Mouse (Mus musculus) frontal cortex, adult 2 months (tissue): ENCODE results near the gene Rap1gap. TPM values are rescaled to one million over a fixed set of nuclear protein-coding genes. Genes with fewer than 3 reads are reported as not detected.
A peak's percentile ranks its signal among the peaks of the same experiment; 100 is the strongest.

Experiments
- DNase-seq, 2 experiments: peaks; one replicate each; pipeline ENCODE4 v3.0.0; 2022; ENCODE audit warnings: low spot score in 1 of 2; ENCODE audit errors: extremely low spot score in 1 of 2
- polyA plus RNA-seq: library from polyadenylated mRNA; depleted of rRNA; stranded (reverse); fragments of >200 nt; gene quantifications from 2 replicates; pipeline ENCODE4 v1.2.3, GENCODE M21; 2012

The Rap1gap gene
- polyA plus RNA-seq, 1 experiment = 280 TPM

DNA sequence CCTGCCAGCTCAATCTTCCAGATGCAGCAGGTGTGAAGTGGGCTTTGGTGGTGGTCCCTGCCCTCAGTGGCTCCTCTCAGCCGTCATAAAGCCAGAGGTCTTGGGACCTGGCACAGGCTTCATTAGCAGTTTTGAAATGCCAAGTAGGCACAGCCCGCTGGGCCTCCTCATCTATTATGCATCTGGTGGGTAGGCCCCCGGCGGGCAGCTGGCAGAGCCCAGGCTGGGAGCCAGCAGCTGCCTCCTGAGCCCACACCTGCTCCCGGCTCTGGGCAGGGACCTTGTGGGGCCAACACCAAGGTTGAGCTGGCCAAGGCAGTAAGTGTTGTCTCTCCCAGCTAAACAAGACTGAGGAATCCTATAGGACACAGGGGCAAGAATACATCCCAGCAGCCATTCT lies 21.8 kb downstream of the Rap1gap start:
- no peak for DNase-seq

DNA sequence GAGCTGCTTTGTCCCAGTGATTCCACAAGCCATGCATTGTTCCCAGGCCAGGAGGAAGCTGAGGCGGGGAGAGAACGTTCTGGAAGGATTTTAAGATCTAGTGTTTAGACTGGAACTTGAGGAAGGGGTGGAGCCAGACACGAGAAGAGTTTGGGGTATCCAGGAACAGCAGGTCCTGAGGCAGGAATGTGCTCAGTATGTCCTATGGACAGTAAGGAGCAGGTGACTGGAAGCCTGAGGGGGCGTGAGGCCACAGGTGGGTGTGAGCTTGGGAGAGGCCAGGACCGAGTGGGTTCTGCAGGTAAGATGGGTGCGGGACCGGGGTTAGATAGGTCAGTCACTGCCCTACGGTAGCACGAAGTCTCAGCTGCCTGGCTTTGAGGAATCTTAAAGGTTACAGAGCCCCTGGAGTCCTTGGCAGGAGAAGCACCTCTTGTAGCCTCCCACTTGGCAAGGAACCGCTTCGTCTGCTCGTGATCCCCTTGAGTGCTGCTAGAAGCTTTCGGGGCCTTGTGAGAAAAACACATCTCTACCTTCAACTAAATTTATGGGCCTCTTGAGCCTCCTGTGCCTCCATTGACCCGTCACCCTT lies 22.8 kb downstream of the Rap1gap start:
- DNase-seq = no peak

DNA sequence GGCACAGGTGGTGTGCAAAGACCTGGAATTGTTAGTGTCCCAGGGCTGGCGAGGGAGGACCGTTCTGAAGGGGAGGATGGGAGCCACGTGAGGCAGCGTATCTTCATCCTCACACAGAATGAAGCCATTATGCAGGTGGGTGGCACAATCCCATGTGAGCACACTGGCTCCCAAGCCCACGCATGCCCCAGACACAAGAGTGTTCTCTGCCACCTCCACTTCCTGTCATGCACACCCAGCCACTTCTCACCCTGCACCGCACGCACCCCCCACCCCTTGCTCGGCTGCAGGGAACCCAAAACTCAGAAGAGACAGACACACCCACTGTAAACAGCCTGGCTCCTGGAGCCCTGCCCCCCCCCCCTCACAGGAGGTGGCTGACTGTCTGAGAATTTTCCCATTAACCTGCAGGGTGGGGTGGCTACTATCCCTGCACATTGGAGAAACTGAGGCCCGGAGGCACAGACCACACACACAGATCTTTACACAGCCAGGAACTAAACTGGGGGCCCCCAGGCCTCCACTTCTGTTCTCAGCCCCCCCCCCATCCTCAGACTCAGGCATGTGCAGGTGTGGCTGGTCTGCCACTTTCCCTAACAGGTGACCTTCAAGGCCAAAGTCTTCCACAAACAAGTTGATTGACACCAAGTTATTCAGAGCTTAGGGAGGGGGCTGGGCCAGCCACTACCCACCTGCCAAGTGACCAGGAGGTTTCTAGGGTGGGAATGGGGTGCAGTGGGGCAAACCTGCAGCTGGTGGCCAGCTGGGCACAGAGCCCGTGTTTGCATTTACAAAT lies 27.8 kb downstream of the Rap1gap start:
- peak; percentile 52 to 79 for DNase-seq

GRCm38 (mm10) chr4:137695300-137695699 lies 30.8 kb downstream of the Rap1gap start:
- DNase-seq = no peak

- DNase-seq = peak in 1 of 2 experiments; percentile 58
These were observed 31.4 kb downstream of the Rap1gap start for GRCm38 (mm10) chr4:137695900-137696299.

DNA sequence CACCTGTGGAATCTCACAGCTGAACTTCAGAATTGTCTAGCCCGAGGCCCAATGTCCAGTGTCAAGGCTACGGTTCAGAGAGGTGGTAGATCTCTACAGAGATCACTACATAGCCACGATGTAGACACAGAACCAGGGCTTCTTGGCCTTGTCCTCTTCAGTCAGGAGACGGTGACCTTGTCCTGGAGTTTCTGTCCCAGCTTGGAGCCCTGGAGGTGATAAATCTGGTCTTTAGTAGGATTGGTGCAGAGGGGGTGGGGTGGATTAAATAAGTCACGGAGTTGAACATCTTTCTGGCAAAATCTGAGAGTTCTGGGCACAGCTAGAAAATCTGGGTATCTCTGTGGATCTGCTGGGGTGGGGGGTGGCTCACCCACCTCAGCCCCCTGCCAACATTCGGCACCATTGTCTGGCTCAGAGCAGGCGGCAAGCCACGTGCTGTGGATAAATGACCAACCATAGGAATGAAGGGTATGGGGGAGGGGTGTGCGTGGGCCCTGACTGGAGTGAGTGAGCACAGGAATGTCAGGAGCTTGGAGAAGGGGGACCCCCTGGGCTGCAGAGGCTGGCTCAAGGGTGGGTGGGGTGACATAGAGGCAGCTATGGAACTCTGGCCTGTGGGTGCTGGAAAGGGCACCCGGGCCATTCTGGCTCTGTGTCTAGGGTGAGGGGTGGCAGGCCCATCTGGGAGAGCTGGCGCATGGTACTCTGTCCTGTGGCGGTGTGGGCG lies 32.8 kb downstream of the Rap1gap start:
- DNase-seq = no peak

GRCm38 (mm10) chr4:137698076-137698985 lies 33.8 kb downstream of the Rap1gap start:
- DNase-seq = no peak

GRCm38 (mm10) chr4:137699264-137700211 lies 35.0 kb downstream of the Rap1gap start:
- DNase-seq = no peak

GRCm38 (mm10) chr4:137700960-137701359 lies 36.4 kb downstream of the Rap1gap start:
- DNase-seq = no peak

DNA sequence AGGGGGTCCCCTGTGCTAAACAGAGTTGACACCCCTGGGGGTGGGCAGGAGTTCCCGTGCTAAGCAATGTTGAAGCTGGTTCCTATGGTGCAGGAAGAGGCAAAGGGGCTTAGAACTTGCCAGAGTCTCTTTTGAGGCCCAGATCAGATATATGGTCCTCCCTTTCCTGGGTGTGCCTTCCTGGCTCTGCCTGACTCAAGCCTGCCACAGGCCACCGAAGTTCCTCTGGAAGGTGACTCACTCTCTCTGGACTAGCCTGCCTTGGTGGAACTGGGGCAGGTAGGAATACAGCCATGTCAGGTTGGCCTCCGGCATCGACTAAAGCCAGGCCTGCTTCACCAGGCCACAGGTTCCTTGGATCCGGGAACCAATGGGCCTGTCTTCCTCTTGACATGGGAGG lies 38.6 kb downstream of the Rap1gap start:
- no peak for DNase-seq

DNA sequence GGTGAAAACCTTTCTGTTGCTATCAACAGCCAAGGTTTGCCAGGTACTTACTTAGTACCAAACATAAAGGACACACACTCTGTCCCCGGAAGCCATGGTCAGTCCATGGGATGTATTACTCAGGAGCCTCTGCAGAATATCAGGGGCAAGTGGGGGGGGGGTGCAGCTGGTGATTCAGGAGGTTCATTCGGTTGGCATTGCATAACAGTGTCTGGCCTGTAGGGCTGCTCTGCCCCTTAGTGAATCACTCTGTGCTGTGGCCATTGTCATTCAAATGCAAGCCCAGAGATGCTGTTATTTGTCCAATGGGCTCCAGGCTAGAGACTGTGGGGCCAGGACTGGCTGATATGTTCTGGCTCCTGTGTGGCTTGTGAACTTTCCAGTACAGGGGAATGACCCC lies 40.0 kb downstream of the Rap1gap start:
- no peak for DNase-seq

DNA sequence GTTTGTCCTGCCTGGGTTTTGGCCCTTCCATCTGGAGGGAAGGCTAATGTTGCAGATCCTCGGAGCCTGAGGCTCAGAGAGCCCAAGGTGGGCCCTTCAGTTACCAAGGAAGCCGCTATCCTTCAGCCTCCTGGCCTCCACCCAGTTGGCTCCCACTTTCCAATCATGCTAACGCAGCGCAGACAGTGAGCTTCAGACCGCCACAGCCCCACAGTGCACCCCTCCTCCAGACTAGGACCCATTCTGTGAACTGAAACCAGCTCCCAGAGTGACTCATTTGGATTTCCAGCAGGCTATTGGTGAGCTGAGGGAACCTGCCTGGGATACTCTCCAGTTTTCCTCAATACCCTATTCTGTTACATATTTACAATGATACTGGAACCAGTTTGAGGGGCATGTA lies 40.9 kb downstream of the Rap1gap start:
- DNase-seq = peak in 1 of 2 experiments; percentile 59

DNA sequence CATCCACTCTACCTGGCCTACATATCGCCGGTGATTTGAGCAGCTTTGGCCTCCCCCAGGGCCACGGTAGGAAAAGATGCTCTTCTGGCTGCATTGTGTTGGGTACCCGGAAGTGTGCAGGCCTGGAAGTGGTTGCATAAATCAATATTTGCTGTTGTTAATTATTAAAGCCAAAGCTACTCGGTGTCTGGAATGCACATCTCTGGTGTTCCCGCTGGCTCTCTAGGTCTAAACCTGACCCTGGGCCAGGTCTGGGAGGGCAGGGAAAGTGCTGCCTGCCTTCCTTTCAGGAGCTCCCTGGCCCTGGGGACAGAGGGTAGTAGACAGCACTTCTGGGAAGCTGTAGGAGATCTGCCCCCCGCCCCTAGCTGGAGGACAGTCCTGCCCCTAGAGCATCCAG lies 42.0 kb downstream of the Rap1gap start:
- no peak for DNase-seq

- peak in 1 of 2 experiments; percentile 66 for DNase-seq
These were observed 42.9 kb downstream of the Rap1gap start for GRCm38 (mm10) chr4:137707216-137707990.

DNA sequence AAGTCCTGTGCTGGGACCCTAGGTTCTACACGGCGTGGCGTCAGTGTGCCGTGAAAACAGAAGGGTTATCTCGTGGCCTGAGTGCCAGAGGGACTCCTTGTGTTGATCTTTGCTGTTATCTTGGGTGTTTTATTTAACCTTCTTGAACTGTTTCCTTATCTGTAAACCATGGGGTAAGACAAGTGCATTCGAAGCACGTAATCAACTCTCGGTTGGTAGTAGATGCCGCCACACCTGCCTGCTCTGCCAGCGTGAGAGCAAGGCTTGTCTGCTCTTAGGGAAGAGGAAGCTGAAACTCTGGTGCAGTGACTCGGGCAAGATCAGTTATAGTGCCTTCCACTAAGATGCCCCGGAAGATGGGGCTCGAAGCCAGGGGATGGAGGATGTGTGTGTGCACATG lies 48.4 kb downstream of the Rap1gap start:
- no peak for DNase-seq

DNA sequence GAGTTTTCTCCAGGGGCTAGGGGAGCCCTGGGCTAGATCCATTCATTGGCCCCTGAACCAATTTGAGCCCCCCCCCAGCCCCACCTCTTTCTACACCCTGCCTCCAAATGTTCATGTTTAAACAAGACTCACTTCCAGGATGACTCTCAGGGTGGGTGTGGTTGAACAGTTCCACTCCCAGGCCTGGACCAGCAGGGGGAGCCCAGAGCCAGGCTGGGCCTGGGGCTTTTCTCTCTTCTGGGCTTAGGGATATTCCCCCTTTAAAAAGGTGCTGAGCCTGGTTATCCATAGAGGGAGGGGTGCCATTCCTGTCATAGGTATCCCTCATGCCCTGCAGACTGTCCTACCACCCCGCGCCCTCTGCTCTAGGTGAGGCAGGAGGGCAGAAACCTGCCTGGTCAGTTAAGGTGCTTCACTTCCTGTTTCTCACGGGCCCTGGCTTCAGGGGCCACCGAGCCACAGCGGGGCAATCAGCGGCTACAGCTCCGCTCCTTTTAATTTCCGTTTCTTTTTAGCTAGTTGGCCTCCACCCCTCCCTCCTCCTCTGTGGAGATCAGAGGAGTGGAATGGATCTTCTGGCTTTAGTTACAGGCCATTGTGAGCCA lies 49.6 kb downstream of the Rap1gap start:
- DNase-seq = no peak

- DNase-seq = no peak
These were observed 52.5 kb downstream of the Rap1gap start for GRCm38 (mm10) chr4:137717005-137717404.

DNA sequence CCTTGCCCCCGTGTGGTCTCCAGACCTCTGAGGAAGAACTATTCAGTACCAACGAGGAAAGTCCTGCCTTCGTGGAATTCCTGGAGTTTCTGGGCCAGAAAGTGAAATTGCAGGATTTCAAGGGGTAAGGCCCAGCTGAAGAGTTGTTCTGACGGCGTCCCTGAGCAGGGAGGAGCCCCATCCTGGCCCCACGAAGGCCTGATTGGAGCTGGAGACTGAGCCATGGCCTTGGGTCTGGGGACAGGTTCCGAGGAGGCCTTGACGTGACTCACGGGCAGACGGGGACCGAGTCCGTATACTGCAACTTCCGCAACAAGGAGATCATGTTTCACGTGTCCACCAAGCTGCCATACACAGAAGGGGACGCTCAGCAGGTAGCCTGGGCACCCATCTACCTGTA lies 53.1 kb downstream of the Rap1gap start:
- no peak for DNase-seq
